Mouse (Mus musculus) inflammation-experienced regulatory T-cells (primary cell): ENCODE data around the gene Gprasp2. TPM values are rescaled to one million over a fixed set of nuclear protein-coding genes. Genes with fewer than 3 reads are reported as not detected.

Experiments
- polyA plus RNA-seq, 2 experiments: library from polyadenylated mRNA; unstranded; fragments of 100-300 nt; shearing (Covaris generic); gene quantifications; one replicate each; pipeline ENCODE4 v1.2.1; 2017

Gprasp2 gene
- polyA plus RNA-seq: 10 to 100 TPM; 20.0 to 22.3 TPM

DNA sequence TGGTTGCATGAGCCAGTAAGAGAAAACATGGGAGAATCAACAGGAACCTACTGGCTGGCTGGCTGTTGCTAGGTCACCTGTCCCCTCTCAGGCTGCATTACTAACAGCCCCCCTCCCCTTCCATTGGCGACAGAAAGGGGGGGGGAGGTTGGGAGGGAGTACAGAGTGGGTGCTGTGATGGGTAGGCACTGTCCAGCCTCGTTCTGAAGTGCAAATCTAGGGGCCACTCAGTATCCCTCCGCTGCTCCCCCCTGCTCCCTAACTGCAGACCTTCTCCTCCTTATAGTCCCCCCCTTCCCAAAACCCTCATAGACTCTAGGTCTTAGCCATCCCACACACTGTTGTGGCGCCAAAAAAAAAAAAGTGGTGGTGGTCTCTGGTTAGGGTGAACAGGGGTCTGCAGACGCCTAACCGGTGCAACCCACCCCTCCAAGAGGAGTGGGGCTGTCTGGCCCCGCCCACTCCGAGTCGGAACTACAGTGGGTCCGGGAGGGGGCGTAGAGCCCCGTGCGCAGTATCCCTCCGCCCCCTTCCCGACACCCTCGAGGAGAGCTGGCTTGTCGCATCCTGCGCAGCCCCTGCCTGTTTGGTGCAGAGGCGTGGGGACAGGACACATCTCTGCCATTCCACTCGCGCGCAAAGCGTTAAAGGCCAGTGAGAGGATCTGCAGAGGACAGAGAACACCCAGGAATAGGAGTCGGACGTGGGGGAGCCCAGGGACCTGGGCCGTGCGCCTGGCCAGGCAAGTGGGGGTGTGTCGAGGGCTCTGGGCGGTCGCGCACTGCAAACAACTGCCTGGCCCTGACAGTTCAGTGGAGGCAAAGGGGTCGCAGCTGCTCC, at the start of gene Gprasp2:
Gene Gprasp2 (plus strand): TSS at position 514 of the 840 bp plus-strand sequence.

GRCm38 (mm10) chrX:135797212-135797644, 41.6 kb upstream of the Gprasp2 start, which contains the start of gene Bhlhb9:
TSS of gene Bhlhb9 (plus strand) at chrX:135797594.

Other genes with a start within 250 kb of the Gprasp2 start
- not detected for gene Nxf7, start 240.3 kb upstream of the Gprasp2 start, polyA plus RNA-seq
- gene Prame, start 211.3 kb upstream of the Gprasp2 start, polyA plus RNA-seq: not detected
- not detected for gene Tcp11x2, start 145.2 kb upstream of the Gprasp2 start, polyA plus RNA-seq
- not detected for gene Tmsb15a, start 113.8 kb upstream of the Gprasp2 start, polyA plus RNA-seq
- gene Armcx5, start 96.3 kb upstream of the Gprasp2 start, polyA plus RNA-seq: 10 to 100 TPM; 12.7 to 13.9 TPM
- gene Gprasp1, start 96.3 kb upstream of the Gprasp2 start, polyA plus RNA-seq: 10 to 100 TPM; 38.6 to 43.3 TPM
- gene Bhlhb9, start 41.4 kb upstream of the Gprasp2 start, polyA plus RNA-seq: 10 to 100 TPM; 21.3 to 29.4 TPM
- 10 to 100 TPM in 1 of 2 experiments, 1 to 10 TPM in 1; 9.7 to 10.9 TPM for gene Arxes2, start 154.8 kb downstream of the Gprasp2 start, polyA plus RNA-seq
- gene Arxes1, start 194.3 kb downstream of the Gprasp2 start, polyA plus RNA-seq: under 1 TPM in 1 of 2 experiments, not detected in 1; 0.36 TPM
- gene Bex2, start 229.2 kb downstream of the Gprasp2 start, polyA plus RNA-seq: 1 to 10 TPM; 1.7 to 5.2 TPM
- not detected for gene Nxf3, start 246.2 kb downstream of the Gprasp2 start, polyA plus RNA-seq